In the genomic region with DNA sequence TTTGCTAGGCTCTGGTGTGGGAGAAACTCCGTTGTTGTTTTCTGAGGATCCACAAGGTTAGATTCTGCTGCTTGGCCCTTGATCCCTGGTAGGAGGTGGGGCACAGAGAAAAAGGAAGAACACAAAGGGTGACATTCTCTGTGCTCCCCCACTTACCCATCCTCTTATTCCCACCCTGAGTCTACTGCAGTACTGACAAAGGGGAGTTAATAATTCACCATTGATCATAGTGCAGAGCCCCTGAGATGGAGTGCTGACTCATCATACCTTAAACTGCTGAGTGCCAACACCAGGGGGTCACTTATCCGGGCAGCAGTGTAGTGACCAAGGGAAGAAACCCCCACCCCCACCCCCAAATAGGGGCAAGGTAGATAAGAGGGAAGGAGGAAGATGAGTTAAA, we compare ENCODE assay signal across 15 mouse cellular contexts. TPM values are rescaled to one million over a fixed set of nuclear protein-coding genes. Genes with fewer than 3 reads are reported as not detected.
"Had no signal": no experiment of that assay in that cellular context is flagged by ENCODE, and none has a peak within 500 bp of the region (broad histone marks: within the 10 kb centered on the region; RNA-seq: fewer than 3 reads in every experiment).

No protein-coding gene starts in this region.

- H3K27ac ChIP-seq: limb, embryonic 13.5 days; liver, embryonic 14.5 days; lung, embryonic 15.5 days; midbrain, embryonic 12.5 days; neural tube, embryonic 13.5 days; stomach, embryonic 15.5 days had no signal

- H3K4me3 ChIP-seq: limb, embryonic 13.5 days; lung, embryonic 15.5 days; midbrain, embryonic 12.5 days; neural tube, embryonic 13.5 days; stomach, embryonic 15.5 days had no signal

- ATAC-seq: inflammation-experienced regulatory T-cells, adult 6 months; midbrain, embryonic 16.5 days had no signal

- H3K9me3 ChIP-seq: limb, embryonic 13.5 days; lung, embryonic 15.5 days; midbrain, embryonic 12.5 days; neural tube, embryonic 13.5 days; stomach, embryonic 15.5 days had no signal

- H3K9ac ChIP-seq: limb, embryonic 13.5 days; liver, embryonic 14.5 days; lung, embryonic 15.5 days; midbrain, embryonic 12.5 days; neural tube, embryonic 13.5 days; stomach, embryonic 15.5 days had no signal

- H3K36me3 ChIP-seq: lung, embryonic 15.5 days; midbrain, embryonic 12.5 days; neural tube, embryonic 13.5 days; stomach, embryonic 15.5 days had no signal

- H3K27me3 ChIP-seq: limb, embryonic 13.5 days; lung, embryonic 15.5 days; midbrain, embryonic 12.5 days; neural tube, embryonic 13.5 days; stomach, embryonic 15.5 days had no signal

- H3K4me2 ChIP-seq: limb, embryonic 13.5 days; lung, embryonic 15.5 days; midbrain, embryonic 12.5 days; neural tube, embryonic 13.5 days; stomach, embryonic 15.5 days had no signal

- H3K4me1 ChIP-seq: limb, embryonic 13.5 days; midbrain, embryonic 12.5 days; neural tube, embryonic 13.5 days; stomach, embryonic 15.5 days had no signal

- DNase-seq: kidney, adult 9 months; left cerebral cortex, postnatal 4 days; retina, postnatal 1 day; thymus, adult 2 months; thymus, postnatal 36 days had no signal

RNA-seq across cellular contexts. Expression of a gene that starts 40.9 kb away (rescaled TPM):
- polyA plus RNA-seq: inflammation-experienced regulatory T-cells, adult 6 months; large intestine, adult 2 months; spleen, adult 2 months had no signal
